Mouse (Mus musculus) kidney, embryonic 14.5 days (tissue): ENCODE data around the gene Glra1. TPM values are rescaled to one million over a fixed set of nuclear protein-coding genes. Genes with fewer than 3 reads are reported as not detected.
A peak's percentile ranks its signal among the peaks of the same experiment; 100 is the strongest.

Experiments
- ATAC-seq: fragments of 200-750 bp; cut with Nextera tagmentation; 2 replicates; pipeline ENCODE4 v1.8.0; 2017; ENCODE audit warnings: moderate number of reproducible peaks, mild to moderate bottlenecking, moderate TSS enrichment, moderate library complexity; ENCODE audit not compliant: low FRiP score, low TSS enrichment
- H3K27ac ChIP-seq: fragments of 300-500 bp; sonication (generic); 2 replicates; pipeline ENCODE4 v1.5.1; 2014; ENCODE audit warnings: low read depth, mild to moderate bottlenecking, low read length, moderate library complexity, mixed read lengths
- H3K27me3 ChIP-seq: fragments of 300-500 bp; sonication (generic); 2 replicates; pipeline ENCODE4 v1.6.1; 2014; ENCODE audit warnings: mild to moderate bottlenecking, low read length; ENCODE audit not compliant: control insufficient read depth, insufficient read depth
- H3K36me3 ChIP-seq: fragments of 300-500 bp; sonication (generic); 2 replicates; pipeline ENCODE4 v1.6.1; 2014; ENCODE audit warnings: low read length, mixed read lengths; ENCODE audit not compliant: control insufficient read depth, insufficient read depth
- H3K4me1 ChIP-seq: fragments of 300-500 bp; sonication (generic); 2 replicates; pipeline ENCODE4 v1.6.1; 2014; ENCODE audit warnings: low read length, mixed read lengths; ENCODE audit not compliant: control insufficient read depth, insufficient read depth
- H3K4me2 ChIP-seq: fragments of 300-500 bp; sonication (generic); replicated peaks from 2 replicates; pipeline ENCODE4 v1.6.1; 2014; ENCODE audit warnings: low read depth, mild to moderate bottlenecking, low read length
- H3K4me3 ChIP-seq: fragments of 300-500 bp; sonication (generic); 2 replicates; pipeline ENCODE4 v1.5.1; 2014; ENCODE audit warnings: mild to moderate bottlenecking, low read length
- H3K9ac ChIP-seq: fragments of 300-500 bp; sonication (generic); 2 replicates; pipeline ENCODE4 v1.6.1; 2014; ENCODE audit warnings: low read depth, mild to moderate bottlenecking, low read length, moderate library complexity
- H3K9me3 ChIP-seq: fragments of 300-500 bp; sonication (generic); 2 replicates; pipeline ENCODE4 v1.6.1; 2016; ENCODE audit warnings: low read length; ENCODE audit not compliant: control insufficient read depth
- WGBS: fragments of 180-500 bp; shearing (Covaris S2); extraction: QIAGEN DNeasy Blood & Tissue Kit; methylation state at CpG from one replicate; pipeline ENCODE4 v1.1.7; 2014; 5-methylcytosine and 5-hydroxymethylcytosine counted together
- microRNA-seq: library from miRNA; unstranded; fragments of <30 nt; microRNA quantifications from one replicate; pipeline ENCODE4, GENCODE M21; 2016
- polyA plus RNA-seq: library from polyadenylated mRNA; unstranded; fragments of >200 nt; fragmentation: Nextera tagmentation; extraction: Ambion mirVana; gene quantifications from 2 replicates; pipeline ENCODE4 v1.2.1, GENCODE M21; 2014

The Glra1 gene
- polyA plus RNA-seq, 1 experiment from 2014 or later, result not detected

DNA sequence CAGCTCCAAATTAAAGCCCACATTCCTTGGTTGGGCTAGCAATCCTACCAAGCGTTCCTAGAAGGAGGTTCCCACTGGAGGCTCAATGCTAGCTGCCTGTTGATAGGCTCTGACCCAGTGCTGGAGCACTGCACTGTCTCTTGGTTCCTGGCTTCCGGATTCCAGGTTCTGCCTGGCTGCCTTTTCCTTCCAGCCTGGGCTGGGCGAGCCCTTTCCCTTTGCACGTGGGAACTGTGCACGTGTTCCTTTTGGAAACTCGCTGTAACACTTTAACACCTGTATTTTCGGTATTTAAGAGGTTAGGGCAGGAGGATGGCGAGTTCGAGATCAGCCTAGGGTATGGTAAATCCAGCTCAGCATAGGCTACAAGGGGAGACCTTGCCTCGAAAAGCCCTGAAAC, 140.0 kb downstream of the Glra1 start:
- Histone ChIP-seq H3K36me3 (peaks cover 7% of the 10 kb centered on the region; the same call in 1 of the 2 replicates), H3K4me3 (no peak overlapping the region; the same call in 1 of the 2 replicates), H3K9me3 (no peaks in the 10 kb centered on the region), H3K27ac (peak overlapping the region; percentile 95), H3K4me2 (peak overlapping the region; percentile 81), H3K9ac (peak overlapping the region; percentile 74), H3K4me1 (peaks cover 15% of the 10 kb centered on the region), H3K27me3 (no peaks in the 10 kb centered on the region)
- WGBS, result 48% methylated on average over 10 of the region's 10 CpGs
- no peak for ATAC-seq

DNA sequence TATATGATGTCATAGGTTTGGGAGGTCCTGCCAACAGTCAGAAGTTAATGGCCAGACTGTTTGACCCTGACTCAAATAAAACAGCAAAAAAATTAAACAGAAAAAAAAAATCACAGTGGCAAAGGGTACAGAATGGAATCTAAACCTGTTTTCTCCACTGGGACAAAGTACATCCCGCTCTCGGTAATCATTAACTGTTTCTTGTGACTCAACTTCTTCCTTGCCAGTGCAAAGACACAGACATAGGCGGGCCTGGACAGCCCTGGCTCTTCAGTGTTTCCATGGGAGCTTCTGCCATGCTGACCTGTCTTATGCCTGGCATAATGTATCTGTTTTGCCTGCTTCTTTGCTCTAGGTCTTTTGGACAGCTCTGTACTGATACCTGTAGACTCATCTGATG, 142.8 kb downstream of the Glra1 start:
- Histone ChIP-seq H3K9me3 (no peaks in the 10 kb centered on the region), H3K27me3 (no peaks in the 10 kb centered on the region), H3K9ac (no peak overlapping the region), H3K4me2 (no peak overlapping the region), H3K36me3 (no peaks in the 10 kb centered on the region), H3K4me1 (peaks cover 13% of the 10 kb centered on the region; the same call in 1 of the 2 replicates), H3K4me3 (no peak overlapping the region), H3K27ac (no peak overlapping the region)
- WGBS, result 82% methylated on average over 3 of the region's 3 CpGs
- ATAC-seq, result no peak

DNA sequence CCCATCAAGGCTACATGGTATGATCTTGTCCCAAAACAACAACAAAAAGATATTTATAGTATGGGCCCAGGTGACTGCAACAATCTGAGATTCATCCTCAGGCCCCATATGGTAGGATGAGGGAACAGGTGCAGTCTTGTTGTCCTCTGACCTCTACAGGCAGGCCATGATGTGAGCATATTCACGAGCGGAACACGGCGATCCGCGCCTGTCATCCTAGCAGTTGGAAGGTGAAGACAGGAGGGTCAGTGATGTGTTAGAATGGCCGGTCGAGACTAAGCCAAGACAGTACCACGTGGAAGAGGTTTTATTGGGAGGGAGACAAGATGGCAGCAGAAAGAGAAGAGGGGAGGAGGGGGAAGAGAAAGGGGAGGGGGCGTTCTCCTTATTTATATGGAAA, 143.3 kb downstream of the Glra1 start:
- Histone ChIP-seq H3K4me2 (no peak overlapping the region), H3K9me3 (no peaks in the 10 kb centered on the region), H3K27ac (no peak overlapping the region), H3K4me1 (peaks cover 17% of the 10 kb centered on the region; the same call in 1 of the 2 replicates), H3K27me3 (no peaks in the 10 kb centered on the region), H3K9ac (no peak overlapping the region), H3K4me3 (no peak overlapping the region), H3K36me3 (no peaks in the 10 kb centered on the region)
- ATAC-seq, result no peak
- WGBS, result 83% methylated on average over 10 of the region's 10 CpGs

Small RNA genes lying within 50 kb of the gene (microRNA-seq; reads per million reads assigned to microRNA genes)
- not detected for gene Mir7652

Other genes starting within 250 kb of the Glra1 start
- 817 and 919 TPM in 2 replicates for gene Sparc, start 185.0 kb downstream of the Glra1 start, polyA plus RNA-seq
- 389 and 470 TPM in 2 replicates for gene Atox1, start 147.0 kb downstream of the Glra1 start, polyA plus RNA-seq
- 151 and 230 TPM in 2 replicates for gene G3bp1, start 138.5 kb downstream of the Glra1 start, polyA plus RNA-seq